Mouse (Mus musculus) lung, adult 2 months (tissue): Measurements from ENCODE around the gene Robo2. TPM values are rescaled to one million over a fixed set of nuclear protein-coding genes. Genes with fewer than 3 reads are reported as not detected.

Experiments used
- DNase-seq: peaks from one replicate; pipeline ENCODE4 v3.0.0; 2022
- H3K4me1 ChIP-seq: fragments of 200-500 bp; 2 replicates; pipeline ENCODE4 v1.6.1; 2011; ENCODE audit warnings: low read length; ENCODE audit not compliant: control insufficient read depth, insufficient read depth
- H3K4me3 ChIP-seq: fragments of 200-500 bp; replicated peaks from 2 replicates; pipeline ENCODE3; 2011; ENCODE audit warnings: low read depth, mild to moderate bottlenecking, control low read depth, low read length; ENCODE audit errors: extremely low read depth
- CTCF ChIP-seq: fragments of 200-500 bp; IDR thresholded peaks from 2 replicates; pipeline ENCODE4 v1.5.1; 2011; ENCODE audit warnings: mild to moderate bottlenecking, low read length, control low read depth; ENCODE audit not compliant: insufficient read depth
- POLR2A ChIP-seq: fragments of 200-500 bp; IDR thresholded peaks from 2 replicates; pipeline ENCODE4 v1.6.1; 2011; ENCODE audit warnings: low read depth, mild to moderate bottlenecking, control low read depth, low read length, borderline replicate concordance; ENCODE audit errors: extremely low read depth
- WGBS: fragments of 180-500 bp; shearing (Covaris S2); methylation state at CpG from one replicate; pipeline ENCODE4 v1.1.7; 2018; 5-methylcytosine and 5-hydroxymethylcytosine counted together
- polyA plus RNA-seq: library from polyadenylated mRNA; depleted of rRNA; stranded (reverse); fragments of >200 nt; gene quantifications from 2 replicates; pipeline ENCODE4 v1.2.3, GENCODE M21; 2012

Robo2 gene
- polyA plus RNA-seq, 1 experiment = 19.7 TPM

- H3K4me3 ChIP-seq = no peak overlapping the region
- no peaks in the 10 kb centered on the region for H3K4me1 ChIP-seq
- 74% methylated on average over 4 of the region's 4 CpGs for WGBS
- TF ChIP-seq CTCF (no peak), POLR2A (no peak)
- no peak for DNase-seq
Measured at GRCm38 (mm10) chr16:73930323-73930722, 481.3 kb downstream of the Robo2 start.

GRCm38 (mm10) chr16:73927481-73927880 is 484.1 kb downstream of the Robo2 start:
- Histone ChIP-seq H3K4me1 (no peaks in the 10 kb centered on the region), H3K4me3 (no peak overlapping the region)
- DNase-seq = no peak
- WGBS = 87% methylated on average over 3 of the region's 3 CpGs
- TF ChIP-seq CTCF = no peak
- TF ChIP-seq POLR2A = no peak

- TF ChIP-seq POLR2A (no peak), CTCF (no peak)
- Histone ChIP-seq H3K4me1 (no peaks in the 10 kb centered on the region), H3K4me3 (no peak overlapping the region)
- WGBS = 71% methylated on average over 4 of the region's 4 CpGs
- no peak for DNase-seq
Measured at GRCm38 (mm10) chr16:73915425-73915824, 496.2 kb downstream of the Robo2 start.

GRCm38 (mm10) chr16:73914936-73915335 is 496.7 kb downstream of the Robo2 start:
- H3K4me3 ChIP-seq = no peak overlapping the region
- TF ChIP-seq CTCF (no peak), POLR2A (no peak)
- H3K4me1 ChIP-seq = no peaks in the 10 kb centered on the region
- WGBS = 55% methylated on average over 4 of the region's 4 CpGs
- DNase-seq = no peak

GRCm38 (mm10) chr16:73908504-73908903 is 503.1 kb downstream of the Robo2 start:
- TF ChIP-seq CTCF (no peak), POLR2A (no peak)
- 77% methylated on average over 11 of the region's 11 CpGs for whole genome bisulfite sequencing
- no peak overlapping the region for H3K4me3 ChIP-seq
- H3K4me1 ChIP-seq = no peaks in the 10 kb centered on the region
- no peak for DNase-seq

- no peak for TF ChIP-seq POLR2A
- no peak for TF ChIP-seq CTCF
- H3K4me3 ChIP-seq = no peak overlapping the region
- WGBS = 91% methylated on average over 11 of the region's 11 CpGs
- DNase-seq = no peak
- no peaks in the 10 kb centered on the region for H3K4me1 ChIP-seq
Measured at GRCm38 (mm10) chr16:73896856-73897255, 514.8 kb downstream of the Robo2 start.

- TF ChIP-seq CTCF (no peak), POLR2A (no peak)
- H3K4me1 ChIP-seq = no peaks in the 10 kb centered on the region
- WGBS = 89% methylated on average over 1 of the region's 1 CpGs
- DNase-seq = no peak
- no peak overlapping the region for H3K4me3 ChIP-seq
Measured at GRCm38 (mm10) chr16:73881911-73882310, 529.7 kb downstream of the Robo2 start.

- DNase-seq = no peak
- 62% methylated on average over 3 of the region's 3 CpGs for WGBS
- Histone ChIP-seq H3K4me1 (no peaks in the 10 kb centered on the region), H3K4me3 (no peak overlapping the region)
- TF ChIP-seq CTCF (no peak), POLR2A (no peak)
Measured at GRCm38 (mm10) chr16:73877973-73878372, 533.7 kb downstream of the Robo2 start.

- no peak for DNase-seq
- Histone ChIP-seq H3K4me3 (no peak overlapping the region), H3K4me1 (no peaks in the 10 kb centered on the region)
- 61% methylated on average over 2 of the region's 2 CpGs for WGBS
- TF ChIP-seq POLR2A (no peak), CTCF (no peak)
Measured at GRCm38 (mm10) chr16:73874991-73875390, 536.6 kb downstream of the Robo2 start.

GRCm38 (mm10) chr16:73873828-73874558 is 537.6 kb downstream of the Robo2 start:
- 78% methylated on average over 5 of the region's 5 CpGs for WGBS
- Histone ChIP-seq H3K4me1 (no peaks in the 10 kb centered on the region), H3K4me3 (no peak overlapping the region)
- no peak for DNase-seq
- TF ChIP-seq POLR2A (no peak), CTCF (no peak)
